Mouse (Mus musculus) lung, adult 2 months (tissue): ENCODE data around the gene Aanat.

ENCODE experiments used
- CTCF ChIP-seq: fragments of 200-500 bp; IDR thresholded peaks from 2 replicates; pipeline ENCODE4 v1.5.1; 2011; ENCODE audit warnings: mild to moderate bottlenecking, low read length, control low read depth; ENCODE audit not compliant: insufficient read depth
- POLR2A ChIP-seq: fragments of 200-500 bp; IDR thresholded peaks from 2 replicates; pipeline ENCODE4 v1.6.1; 2011; ENCODE audit warnings: low read depth, mild to moderate bottlenecking, control low read depth, low read length, borderline replicate concordance; ENCODE audit errors: extremely low read depth

DNA sequence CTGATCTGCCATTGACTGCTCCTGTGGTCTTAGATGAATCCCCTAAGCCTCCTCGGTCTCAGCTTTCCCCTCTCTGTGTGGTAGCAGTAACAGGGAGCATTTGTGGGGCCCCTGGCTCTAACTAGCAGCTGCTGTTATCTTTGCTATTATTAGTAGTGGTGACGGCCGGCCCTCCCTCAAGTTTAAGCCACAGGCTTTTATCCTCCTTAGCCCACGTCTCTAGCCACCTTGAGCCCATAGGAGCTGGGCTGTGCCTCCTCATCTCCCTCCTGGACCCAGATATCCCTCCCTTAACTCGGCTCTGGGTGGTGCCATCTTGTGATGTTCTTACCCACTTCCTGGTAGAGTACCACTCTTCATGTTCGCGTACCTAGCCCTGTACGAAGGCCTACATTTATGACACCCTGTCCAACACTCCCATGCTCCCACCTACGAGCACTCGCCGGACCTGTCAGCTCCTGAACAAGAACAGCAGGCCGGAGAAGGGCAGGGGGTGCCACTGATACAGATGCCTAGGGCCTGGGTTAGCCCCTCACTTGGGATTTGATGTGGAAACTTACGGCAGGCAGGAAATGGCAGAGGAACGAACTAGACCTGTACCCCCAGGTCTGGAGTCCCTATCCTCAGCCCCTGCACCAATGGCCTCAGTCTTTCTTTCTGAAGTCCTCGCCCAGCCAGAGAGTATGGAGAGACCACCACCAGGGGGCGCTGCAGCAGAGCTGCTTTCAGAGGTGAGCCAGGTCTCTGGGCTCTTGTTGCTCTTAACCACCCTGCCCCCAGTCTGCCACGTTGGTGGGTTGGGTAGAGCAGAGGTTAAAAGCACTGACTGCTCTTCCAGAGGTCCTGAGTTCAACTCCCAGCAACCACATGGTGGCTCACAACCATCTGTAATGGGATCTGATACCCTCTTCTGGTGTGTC lies 39.1 kb downstream of the Aanat start:
- TF ChIP-seq CTCF (peak; percentile 64), POLR2A (no peak)
